Mouse (Mus musculus): ENCODE measurements around the gene Snap47.

DNA sequence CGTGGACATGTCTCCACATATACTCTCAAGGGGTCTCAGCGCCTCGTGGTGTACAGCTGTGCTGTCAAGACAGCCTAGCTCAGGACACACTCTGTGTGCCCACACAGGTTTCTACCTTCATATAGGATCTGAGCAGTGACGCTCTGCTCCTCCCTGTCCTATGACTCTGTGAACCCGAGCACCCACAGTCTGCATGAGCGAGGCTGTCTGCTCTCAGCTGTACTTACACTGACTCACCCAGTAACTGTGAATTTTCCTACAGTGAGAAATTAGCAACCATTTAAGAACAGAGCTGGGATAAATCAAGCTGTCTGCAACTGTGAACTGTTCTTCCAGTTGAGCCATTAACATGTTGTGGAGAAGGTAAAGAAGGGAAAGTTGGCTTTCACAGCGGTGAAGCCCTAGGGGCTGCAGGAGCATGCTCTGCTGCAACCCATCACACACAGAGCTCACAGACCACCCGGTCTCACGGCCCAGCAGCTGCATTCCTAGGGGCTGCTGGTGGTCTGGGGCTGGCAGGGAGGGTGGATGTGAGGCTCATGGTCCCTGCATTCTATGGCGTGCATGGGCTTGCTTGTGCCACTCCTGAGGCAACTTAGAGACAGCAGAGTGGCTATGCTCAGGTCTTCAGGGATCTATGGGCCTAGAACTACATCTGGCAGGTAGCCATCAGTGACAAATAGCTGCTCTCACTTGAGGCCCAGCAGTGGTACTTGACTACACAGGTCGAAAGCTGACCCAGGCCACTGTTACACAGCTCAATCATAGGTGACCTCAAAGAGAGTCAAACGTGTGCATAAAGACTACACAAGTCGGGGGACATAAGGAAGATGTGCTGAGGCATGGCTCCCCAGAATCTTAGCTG is 37.8 kb downstream of the Snap47 start:
- TF ChIP-seq TAL1 (IDR thresholded peaks at IDR 0.05; ENCODE audit: low read length) (no peak), GATA1 (IDR thresholded peaks at IDR 0.05; ENCODE audit: low read length) (no peak)
